Mouse (Mus musculus) adrenal gland, postnatal 25 days (tissue): ENCODE measurements around the gene Cwf19l1. TPM values are rescaled to one million over a fixed set of nuclear protein-coding genes. Genes with fewer than 3 reads are reported as not detected.

Source experiments
- DNase-seq: peaks from one replicate; pipeline ENCODE4 v3.0.0; 2021; ENCODE audit warnings: mixed read lengths
- long read RNA-seq: library from polyadenylated mRNA; stranded (forward); transcript quantifications from one replicate; pipeline ENCODE4 v2.0.0, GENCODE M21; 2021
- total RNA-seq: library from RNA; stranded (reverse); gene quantifications from 2 replicates; pipeline ENCODE4 v1.2.3, GENCODE M21; 2021

The Cwf19l1 gene
- total RNA-seq, result 25.7 and 37.0 TPM in 2 replicates
- long read RNA-seq, partial matches to known transcripts, result 1 of 7 reads
- long read RNA-seq, other reads (novel, unspliced or antisense), result 2 of 7 reads

GRCm38 (mm10) chr19:44135072-44135959 is at the start of gene Cwf19l1:
Gene Cwf19l1, minus strand, starts transcription at chr19:44135876.
- DNase-seq, result peak; percentile 85

DNA sequence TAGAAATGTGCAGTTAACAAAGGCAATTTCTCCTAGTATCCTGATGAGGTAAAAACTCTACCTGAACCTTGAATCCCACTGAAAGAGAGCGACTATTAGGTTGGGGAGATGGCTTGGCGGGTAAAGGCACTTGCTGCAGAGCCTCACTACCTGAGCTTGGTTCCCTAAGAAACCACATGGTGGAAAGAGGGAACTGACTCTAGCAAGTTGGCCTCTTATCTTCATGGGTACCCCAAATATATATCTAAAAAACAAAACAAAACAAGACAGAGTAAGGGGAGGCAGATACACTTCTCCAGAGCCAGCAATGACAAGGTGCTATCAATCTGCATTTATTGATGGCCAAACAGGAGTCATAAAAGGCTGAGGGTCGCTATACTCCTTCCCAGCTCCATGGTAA is 48.3 kb upstream of the Cwf19l1 start:
- DNase-seq, result no peak

GRCm38 (mm10) chr19:44180502-44180901 is 44.8 kb upstream of the Cwf19l1 start:
- no peak for DNase-seq

- DNase-seq, result no peak
Measured at GRCm38 (mm10) chr19:44176741-44177140, 41.1 kb upstream of the Cwf19l1 start.

DNA sequence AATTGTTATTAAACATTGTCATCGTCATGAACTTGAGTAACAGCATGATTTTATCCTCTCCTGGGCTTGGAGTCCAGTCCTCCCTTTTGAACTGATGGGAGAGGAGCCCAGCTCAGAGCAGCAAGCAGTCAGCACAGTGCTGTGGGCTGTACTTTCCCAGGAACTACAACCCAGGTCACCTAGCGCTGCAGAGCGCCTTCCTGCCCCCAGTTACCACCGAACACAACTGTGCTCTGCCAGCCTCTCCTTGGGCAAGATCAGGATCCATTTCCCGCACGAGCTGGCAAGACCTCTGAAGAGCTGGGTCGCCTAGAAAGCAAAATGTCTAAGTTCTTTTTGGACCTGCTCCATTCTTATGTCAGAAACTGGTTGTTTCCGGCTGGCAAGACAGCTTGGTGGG is 39.2 kb upstream of the Cwf19l1 start:
- no peak for DNase-seq

DNA sequence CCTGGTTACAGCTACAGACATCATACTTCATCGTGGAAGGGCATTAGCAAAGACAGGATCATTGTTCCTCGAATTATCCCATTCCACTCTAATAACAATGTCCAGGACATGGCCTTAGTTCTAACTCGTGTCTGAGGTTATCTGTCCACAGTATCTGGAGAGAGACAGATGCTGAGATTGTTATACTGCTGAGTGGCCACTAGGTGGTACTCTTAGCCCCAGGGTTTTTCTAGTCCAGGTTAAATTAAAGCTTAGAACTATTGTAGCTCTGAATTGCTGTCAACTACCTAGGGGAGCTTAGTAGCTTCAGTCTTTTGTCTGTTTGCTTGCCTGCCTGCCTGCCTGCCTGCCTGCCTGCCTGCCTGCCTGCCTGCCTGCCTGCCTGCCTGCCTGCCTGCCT is 25.8 kb upstream of the Cwf19l1 start:
- no peak for DNase-seq

- DNase-seq, result no peak
Measured at GRCm38 (mm10) chr19:44159386-44159785, 23.7 kb upstream of the Cwf19l1 start.

DNA sequence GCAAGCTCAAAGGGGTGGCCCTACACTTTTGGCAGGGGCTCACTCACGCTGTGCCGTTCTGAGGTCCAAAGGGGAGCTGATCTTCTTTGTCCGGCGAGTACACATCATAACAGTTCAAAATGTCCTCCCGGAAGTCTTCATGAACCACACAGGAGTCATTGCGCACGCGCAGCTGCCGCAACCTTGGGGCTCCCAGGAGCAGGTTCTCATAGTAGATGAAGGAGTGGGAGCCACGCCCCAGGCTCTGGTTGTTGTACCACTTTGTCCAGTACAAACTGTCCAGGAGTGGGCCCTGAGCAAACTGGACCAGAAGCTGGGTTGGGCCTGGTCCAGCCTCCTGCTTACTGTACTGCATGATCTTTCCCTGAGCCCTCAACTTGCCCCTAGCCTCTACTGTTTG is 21.3 kb upstream of the Cwf19l1 start:
- DNase-seq, result no peak

GRCm38 (mm10) chr19:44153781-44154180 is 18.1 kb upstream of the Cwf19l1 start:
- DNase-seq, result no peak

- no peak for DNase-seq
Measured at GRCm38 (mm10) chr19:44148991-44149390, 13.3 kb upstream of the Cwf19l1 start.

- DNase-seq, result no peak
Measured at GRCm38 (mm10) chr19:44148345-44148744, 12.7 kb upstream of the Cwf19l1 start.

- DNase-seq, result no peak
Measured at GRCm38 (mm10) chr19:44146951-44147350, 11.3 kb upstream of the Cwf19l1 start.

- no peak for DNase-seq
Measured at GRCm38 (mm10) chr19:44146568-44146879, 10.8 kb upstream of the Cwf19l1 start.

GRCm38 (mm10) chr19:44145702-44146567 is 10.3 kb upstream of the Cwf19l1 start, which contains the start of gene Bloc1s2:
Gene Bloc1s2, minus strand, starts transcription at chr19:44146446.
- peak; percentile 91 for DNase-seq

DNA sequence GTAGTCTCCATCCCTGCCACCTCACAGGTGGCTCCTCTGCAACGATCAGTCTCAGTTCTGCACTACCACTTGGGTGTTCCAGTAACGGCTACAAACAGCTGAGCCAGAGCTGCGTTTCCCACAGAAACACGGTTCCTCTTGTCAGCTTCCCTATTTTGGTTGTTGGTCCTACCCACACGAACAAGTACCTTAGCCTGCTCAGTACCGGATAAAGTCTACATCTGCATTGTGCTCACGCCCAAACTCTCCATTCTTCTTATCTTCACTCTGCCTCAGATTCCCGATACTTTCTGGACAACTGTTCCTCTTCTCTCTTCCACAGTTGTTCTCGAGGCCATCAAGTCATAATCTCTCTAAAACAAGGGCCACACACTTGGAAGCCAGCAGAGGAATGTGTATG is 8.7 kb upstream of the Cwf19l1 start:
- no peak for DNase-seq

DNA sequence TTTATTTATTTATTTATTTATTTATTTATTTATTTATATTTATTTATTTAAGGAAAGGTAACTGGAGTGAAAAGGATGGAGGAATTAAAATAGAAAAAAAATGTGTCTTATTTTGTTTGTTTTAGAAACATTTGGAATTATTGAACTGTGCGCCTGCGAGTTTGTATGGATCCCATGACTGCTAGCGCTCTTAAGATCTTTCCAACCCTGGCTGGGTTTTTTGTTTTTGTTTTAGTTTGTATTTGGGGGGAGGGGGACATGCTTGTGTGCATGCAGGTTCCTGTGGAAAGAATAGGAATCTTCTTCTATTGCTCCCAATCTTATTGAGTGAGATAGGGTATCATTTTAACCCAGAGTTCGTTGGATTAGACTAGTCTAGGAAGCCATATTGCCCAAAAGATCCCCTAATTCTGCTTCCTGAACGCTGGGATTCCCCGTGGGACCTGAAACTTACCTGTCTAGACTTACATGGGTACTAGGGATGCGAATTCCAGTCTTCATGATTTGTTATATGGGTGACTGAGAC is 347 bp upstream of the Cwf19l1 start:
- no peak for DNase-seq

DNA sequence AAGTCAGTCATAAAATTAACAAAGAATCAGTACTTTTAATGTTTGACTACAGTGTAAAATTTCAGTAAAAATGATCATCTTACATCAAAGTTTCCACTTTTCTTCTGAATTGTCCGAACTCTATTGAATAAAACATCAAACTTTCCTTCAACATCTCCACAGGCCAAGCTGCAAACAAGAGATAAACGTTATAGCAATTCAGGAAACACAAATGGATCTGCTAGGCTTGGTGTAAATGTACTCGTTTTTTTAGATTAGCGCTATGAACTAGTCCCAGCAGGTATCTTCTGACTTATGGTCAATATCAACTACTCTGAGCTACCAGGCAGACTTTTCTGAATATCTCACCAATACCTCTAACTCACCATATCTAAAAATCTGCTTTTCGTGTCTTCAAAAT is 2.8 kb downstream of the Cwf19l1 start:
- DNase-seq, result no peak

- DNase-seq, result no peak
Measured at GRCm38 (mm10) chr19:44128560-44128959, 7.1 kb downstream of the Cwf19l1 start.

DNA sequence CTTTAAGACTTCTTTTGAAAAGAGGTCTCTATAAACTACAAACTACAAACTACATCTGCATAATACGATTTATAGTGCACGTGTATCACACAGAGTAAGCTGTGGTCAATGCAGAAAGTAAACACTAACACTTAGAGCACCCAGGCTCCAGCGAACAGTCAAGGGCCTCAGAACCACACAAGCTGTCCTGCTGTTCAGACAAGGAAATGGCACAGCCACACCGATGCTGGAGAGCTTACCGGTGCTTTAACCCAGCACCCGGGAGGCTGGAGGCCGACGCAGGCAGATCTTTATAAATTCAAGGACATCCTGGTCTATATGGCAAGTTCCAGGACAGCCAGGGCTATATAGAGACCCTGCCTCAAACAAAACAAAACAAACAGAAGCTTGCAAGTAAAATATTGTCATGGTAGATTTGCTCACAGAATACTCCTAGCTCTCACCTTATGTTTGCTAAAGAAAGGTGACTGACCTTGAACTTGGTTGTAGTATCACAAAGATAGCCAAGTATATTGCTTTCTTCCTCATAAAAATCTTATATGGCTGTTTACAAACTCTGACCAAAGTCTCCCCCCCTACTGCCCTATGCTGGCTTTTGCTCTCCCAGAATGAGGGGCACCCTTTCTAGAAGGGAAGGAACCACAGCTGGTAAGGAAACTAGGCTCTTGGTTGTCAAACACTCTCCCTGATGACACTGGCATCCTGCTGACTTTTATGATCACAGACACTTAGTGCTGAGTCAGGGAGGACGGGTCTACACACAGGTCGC is 7.8 kb downstream of the Cwf19l1 start:
- DNase-seq, result no peak

GRCm38 (mm10) chr19:44121137-44121536 is 14.5 kb downstream of the Cwf19l1 start:
- DNase-seq, result no peak

- peak; percentile 24 for DNase-seq
Measured at GRCm38 (mm10) chr19:44120686-44121085, 15.0 kb downstream of the Cwf19l1 start.

GRCm38 (mm10) chr19:44117793-44118192 is 17.9 kb downstream of the Cwf19l1 start:
- no peak for DNase-seq
